Mouse (Mus musculus) bone marrow macrophage, adult 2 months (primary cell): ENCODE data around the gene Ttll1. TPM values are rescaled to one million over a fixed set of nuclear protein-coding genes. Genes with fewer than 3 reads are reported as not detected.

ENCODE experiments used
- H3K27ac ChIP-seq: 2 replicates; pipeline ENCODE4 v1.5.1; 2012; ENCODE audit warnings: low read depth, low read length; ENCODE audit not compliant: insufficient read depth
- H3K4me1 ChIP-seq: 2 replicates; pipeline ENCODE4 v1.6.1; 2012; ENCODE audit warnings: low read length; ENCODE audit not compliant: control insufficient read depth, insufficient read depth
- H3K4me3 ChIP-seq: 2 replicates; pipeline ENCODE4 v1.5.1; 2012; ENCODE audit warnings: mild to moderate bottlenecking, low read length, moderate library complexity; ENCODE audit not compliant: insufficient read depth
- CTCF ChIP-seq: IDR thresholded peaks from 2 replicates; pipeline ENCODE4 v1.5.1; 2012; ENCODE audit warnings: low read depth, mild to moderate bottlenecking, low read length, moderate library complexity
- POLR2A ChIP-seq: IDR thresholded peaks from 2 replicates; pipeline ENCODE4 v1.6.1; 2012; ENCODE audit warnings: mild to moderate bottlenecking, low read depth, low read length, borderline replicate concordance
- polyA plus RNA-seq: library from polyadenylated mRNA; stranded (reverse); fragments of >200 nt; gene quantifications from 2 replicates; pipeline ENCODE4 v1.2.4, GENCODE M21; 2012; ENCODE audit not compliant: missing spikeins, insufficient read depth, insufficient read length

Ttll1 gene
- polyA plus RNA-seq, 1 experiment, result 9.1 TPM

DNA sequence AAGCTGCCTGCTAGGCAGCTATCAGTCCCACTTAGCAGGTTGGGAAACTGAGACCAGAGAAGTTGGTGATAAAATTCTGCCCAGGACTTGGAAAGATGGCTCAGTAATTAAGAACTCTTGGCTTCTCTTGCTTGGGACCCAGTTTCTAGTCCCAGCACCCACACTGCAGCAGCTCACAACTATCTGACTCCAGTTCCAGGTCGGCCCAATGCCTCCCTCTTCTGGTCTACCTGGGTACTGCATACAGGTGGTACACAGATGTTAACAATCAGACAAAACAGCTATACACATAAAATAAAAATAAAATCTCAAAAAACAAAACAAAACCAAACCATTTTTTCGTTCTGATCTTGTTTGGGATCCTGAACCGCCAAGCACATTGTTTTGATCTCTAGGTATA lies 10.3 kb downstream of the Ttll1 start:
- Histone ChIP-seq H3K27ac (no peak overlapping the region), H3K4me3 (no peak overlapping the region), H3K4me1 (peaks cover 10% of the 10 kb centered on the region)
- TF ChIP-seq POLR2A (no peak), CTCF (peak; percentile 50)

DNA sequence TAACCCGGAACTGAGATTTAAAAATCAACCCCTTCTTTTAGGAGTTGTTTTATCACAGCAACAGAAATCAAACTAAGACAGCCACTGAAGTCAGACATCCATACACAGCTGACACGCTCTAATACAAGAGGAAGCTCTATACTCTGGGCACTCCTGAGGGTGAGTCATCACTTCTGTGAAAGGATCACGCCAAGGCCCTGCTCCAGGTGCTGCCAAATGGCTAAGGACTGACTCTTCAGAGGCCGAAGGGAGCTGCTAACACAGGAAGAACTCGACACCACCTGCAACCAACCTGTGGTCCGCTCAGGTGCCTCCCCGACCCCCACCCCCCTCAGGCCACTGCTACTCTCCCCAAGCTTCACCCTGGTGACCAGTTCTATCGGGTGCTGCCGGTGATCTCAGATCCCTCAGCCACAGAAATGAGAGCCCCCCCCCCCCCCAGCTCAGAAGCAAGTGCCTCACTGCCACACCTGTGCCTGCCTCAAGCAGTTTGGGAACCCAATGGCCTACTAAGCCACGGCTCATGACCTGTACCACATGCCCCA lies 11.4 kb downstream of the Ttll1 start:
- Histone ChIP-seq H3K4me1 (peaks cover 20% of the 10 kb centered on the region), H3K4me3 (no peak overlapping the region), H3K27ac (no peak overlapping the region)
- TF ChIP-seq CTCF (no peak), POLR2A (no peak)

DNA sequence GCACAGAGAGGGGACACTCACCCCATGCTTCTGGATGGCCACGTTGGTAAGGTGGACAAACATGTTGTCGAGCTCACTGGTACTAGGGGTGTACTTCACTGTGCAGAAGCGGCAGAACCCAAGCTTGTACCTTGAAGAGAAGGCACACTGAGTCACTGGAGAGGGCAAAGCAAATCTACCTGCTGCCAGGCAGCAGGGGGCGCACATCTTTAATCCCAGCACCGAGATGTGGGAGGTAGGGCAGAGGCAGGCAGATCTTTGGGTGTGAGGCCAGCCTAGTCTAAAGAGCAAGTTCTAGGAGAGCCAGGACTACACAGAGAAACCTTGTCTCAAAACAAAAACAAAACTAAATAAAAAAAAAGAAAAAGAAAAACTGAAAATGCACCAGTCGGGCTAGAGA lies 13.4 kb downstream of the Ttll1 start:
- TF ChIP-seq POLR2A, result no peak
- TF ChIP-seq CTCF, result peak; percentile 26; the same call in 1 of the 2 replicates
- H3K4me3 ChIP-seq, result no peak overlapping the region
- peaks cover 32% of the 10 kb centered on the region for H3K4me1 ChIP-seq
- no peak overlapping the region for H3K27ac ChIP-seq

DNA sequence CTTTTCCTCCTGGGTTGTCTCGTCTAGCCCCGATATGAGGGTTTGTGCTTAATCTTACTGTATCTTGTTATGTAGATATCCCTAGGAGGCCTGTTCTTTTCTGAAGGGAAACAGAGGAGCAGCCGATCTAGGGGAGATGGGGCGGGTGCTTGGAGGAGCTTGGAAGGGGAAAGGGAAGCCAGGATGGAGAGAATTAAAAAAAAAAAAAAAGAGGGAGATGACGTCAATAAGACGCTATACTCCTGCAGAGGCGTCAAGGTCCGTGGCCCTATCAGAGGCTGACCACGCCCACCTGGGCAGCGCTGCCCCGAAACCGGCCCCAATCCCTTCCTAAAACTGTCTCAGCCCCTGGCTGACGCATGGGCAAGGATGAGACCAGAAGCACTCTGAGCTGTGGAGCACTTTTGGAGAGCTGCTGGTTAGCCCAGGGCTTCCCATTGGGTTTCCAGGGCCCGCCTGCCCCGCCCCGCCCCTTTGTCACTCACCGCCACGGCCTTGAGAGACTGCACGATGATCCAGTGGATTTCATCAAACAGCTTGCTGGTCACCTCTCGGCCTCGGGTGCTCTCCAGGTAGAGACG lies 14.8 kb downstream of the Ttll1 start:
- H3K4me3 ChIP-seq, result no peak overlapping the region
- no peak overlapping the region for H3K27ac ChIP-seq
- no peak for TF ChIP-seq POLR2A
- no peak for TF ChIP-seq CTCF
- peaks cover 32% of the 10 kb centered on the region for H3K4me1 ChIP-seq

DNA sequence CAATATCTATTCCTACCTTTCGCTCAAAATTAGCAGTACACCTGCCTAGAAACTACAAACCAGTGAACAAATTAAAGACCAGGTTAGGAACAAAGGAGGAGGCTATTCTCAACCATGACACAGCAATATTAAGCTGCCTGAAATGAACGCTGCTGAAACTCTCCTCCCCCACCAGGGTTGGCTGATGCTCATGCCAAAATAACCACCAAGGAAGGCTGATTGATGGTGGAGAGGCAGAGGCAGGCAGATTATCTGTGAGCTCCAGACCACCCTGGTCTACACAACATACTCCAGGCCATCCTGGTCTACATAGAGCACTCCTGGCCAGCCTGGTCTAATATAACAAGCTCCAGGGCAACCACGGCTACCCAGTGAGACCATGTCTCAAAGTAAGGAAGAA lies 15.5 kb downstream of the Ttll1 start:
- H3K27ac ChIP-seq, result no peak overlapping the region
- no peak overlapping the region for H3K4me3 ChIP-seq
- no peak for TF ChIP-seq POLR2A
- TF ChIP-seq CTCF, result no peak
- peaks cover 32% of the 10 kb centered on the region for H3K4me1 ChIP-seq

DNA sequence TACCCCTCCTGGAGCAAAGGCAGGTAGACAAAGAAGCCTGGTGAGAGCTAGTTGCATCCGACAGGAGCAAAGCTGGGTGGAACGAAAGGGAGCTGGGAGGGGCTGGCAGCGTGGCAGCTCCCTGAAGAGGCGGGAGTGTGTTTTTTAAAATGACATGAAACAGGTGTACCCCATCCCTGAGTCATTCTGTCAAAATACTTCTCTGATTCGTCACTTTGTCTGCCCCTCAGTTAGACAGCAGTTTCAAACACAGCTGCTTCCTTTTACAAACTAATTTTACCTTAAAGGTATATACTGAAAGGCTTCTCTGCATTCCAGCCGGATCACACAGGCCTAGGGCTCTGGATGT lies 16.1 kb downstream of the Ttll1 start:
- no peak for TF ChIP-seq POLR2A
- no peak for TF ChIP-seq CTCF
- no peak overlapping the region for H3K27ac ChIP-seq
- peaks cover 31% of the 10 kb centered on the region for H3K4me1 ChIP-seq
- no peak overlapping the region for H3K4me3 ChIP-seq

DNA sequence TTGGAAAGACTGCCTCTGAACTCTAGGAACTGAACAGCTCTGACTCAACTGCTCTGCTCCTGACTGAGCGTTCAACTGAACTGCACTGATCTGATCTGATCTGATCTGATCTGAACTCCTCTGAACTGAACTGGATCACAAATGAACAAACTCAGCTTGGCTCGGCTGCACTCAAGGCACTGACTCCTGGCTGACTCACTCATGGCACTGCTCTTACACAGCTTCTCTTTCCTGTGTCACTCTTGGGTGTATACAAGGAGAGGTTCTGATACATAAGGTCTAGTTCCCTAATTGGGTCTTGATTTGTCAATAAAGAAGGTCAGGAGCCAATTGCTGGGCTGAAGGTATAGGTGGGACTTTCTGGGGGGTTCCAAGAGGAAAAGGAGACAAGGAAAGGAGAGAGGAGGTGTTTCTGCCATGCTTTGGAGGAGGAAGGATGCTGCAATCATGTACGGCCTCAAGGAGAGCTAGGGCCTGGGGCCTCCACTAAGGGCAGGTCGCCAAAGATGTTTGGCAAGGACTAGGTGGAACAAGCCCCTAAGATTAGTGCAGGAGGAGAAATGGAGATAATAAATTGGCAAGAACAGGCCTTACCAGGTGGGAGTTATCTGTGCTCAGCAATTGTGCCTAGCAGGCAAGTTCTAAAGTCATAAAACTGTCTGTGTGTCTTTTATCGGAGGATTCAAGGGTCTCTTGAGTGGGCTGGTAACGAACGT lies 16.7 kb downstream of the Ttll1 start:
- Histone ChIP-seq H3K4me1 (peaks cover 26% of the 10 kb centered on the region), H3K27ac (no peak overlapping the region), H3K4me3 (no peak overlapping the region)
- TF ChIP-seq CTCF (no peak), POLR2A (no peak)

DNA sequence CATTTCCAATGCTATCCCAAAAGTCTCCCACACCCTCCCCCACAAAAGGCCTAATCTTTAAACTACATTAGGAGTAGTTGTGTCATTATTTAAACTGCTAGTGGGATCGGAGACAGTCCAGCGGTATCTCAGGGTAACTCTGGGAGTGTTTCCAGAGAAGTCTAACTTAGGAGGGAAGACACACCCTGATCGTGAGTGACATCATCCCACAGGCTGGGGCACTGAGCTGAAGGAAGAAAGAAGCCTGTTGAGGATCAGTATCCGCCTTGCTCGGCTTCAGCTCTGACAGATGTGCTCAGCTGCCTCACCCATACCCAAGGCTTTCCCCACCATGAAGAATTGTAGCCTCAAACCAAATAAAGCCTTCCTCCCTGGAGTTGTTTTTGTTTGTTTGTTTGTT lies 18.8 kb downstream of the Ttll1 start:
- no peak for TF ChIP-seq POLR2A
- TF ChIP-seq CTCF, result no peak
- Histone ChIP-seq H3K4me1 (peaks cover 24% of the 10 kb centered on the region), H3K27ac (no peak overlapping the region), H3K4me3 (no peak overlapping the region)

DNA sequence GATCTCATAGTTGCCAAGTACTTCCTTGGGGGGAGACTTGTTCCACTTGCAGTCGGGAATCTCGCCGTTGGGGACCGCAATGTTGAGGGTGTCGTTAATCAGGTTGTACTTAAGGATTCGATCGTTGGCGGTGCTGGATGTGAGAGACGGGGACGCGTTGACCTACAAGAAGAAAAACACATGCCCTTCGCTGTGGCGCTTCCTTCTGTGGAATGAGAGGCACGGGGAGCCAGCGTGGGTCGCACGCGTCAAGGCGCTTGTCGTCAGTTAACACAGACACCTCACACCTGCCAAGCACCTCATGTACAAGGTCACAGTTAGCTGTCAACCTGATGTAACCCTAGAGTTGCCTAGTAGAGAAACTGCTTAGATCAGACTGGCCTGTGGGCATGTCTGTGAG lies 21.2 kb downstream of the Ttll1 start:
- TF ChIP-seq POLR2A, result no peak
- no peak for TF ChIP-seq CTCF
- peaks cover 19% of the 10 kb centered on the region for H3K4me1 ChIP-seq
- H3K27ac ChIP-seq, result no peak overlapping the region
- no peak overlapping the region for H3K4me3 ChIP-seq

DNA sequence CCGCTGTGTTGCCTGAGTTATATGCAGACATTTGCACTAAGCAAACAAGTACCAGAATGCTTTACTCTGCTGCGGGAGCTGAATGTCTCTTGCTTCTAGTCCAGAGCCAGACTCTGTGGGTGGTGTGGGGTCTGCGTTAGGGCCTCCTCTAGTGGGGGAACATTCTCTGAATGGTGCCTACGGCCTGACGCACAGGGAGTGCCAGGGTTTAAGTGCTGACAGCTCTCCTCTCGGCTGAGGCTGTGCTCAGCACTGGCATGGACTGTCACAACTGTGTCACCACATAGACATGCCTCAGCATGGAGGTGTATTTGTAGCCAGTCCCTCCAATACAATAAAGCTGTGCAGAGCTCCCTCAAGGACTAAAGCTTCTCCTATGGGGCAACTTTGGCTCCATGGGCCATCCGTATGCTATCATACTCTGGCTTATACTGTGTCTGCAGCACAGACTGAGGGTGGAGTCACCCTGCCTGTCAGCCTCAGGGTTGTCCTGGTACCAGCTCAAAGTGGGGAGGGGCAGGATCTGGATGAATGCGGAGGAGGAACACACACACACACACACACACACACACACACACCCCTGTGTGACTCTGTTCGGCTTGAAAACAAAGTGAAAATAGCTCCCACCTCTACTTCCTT lies 23.1 kb downstream of the Ttll1 start:
- TF ChIP-seq CTCF (no peak), POLR2A (no peak)
- Histone ChIP-seq H3K27ac (no peak overlapping the region), H3K4me3 (no peak overlapping the region), H3K4me1 (peaks cover 10% of the 10 kb centered on the region)
